Mouse (Mus musculus): ENCODE results near the gene Pappa. TPM values are rescaled to one million over a fixed set of nuclear protein-coding genes. Genes with fewer than 3 reads are reported as not detected.

The Pappa gene
- polyA plus RNA-seq, 1 experiment from 2014 or later: 0.80 TPM

DNA sequence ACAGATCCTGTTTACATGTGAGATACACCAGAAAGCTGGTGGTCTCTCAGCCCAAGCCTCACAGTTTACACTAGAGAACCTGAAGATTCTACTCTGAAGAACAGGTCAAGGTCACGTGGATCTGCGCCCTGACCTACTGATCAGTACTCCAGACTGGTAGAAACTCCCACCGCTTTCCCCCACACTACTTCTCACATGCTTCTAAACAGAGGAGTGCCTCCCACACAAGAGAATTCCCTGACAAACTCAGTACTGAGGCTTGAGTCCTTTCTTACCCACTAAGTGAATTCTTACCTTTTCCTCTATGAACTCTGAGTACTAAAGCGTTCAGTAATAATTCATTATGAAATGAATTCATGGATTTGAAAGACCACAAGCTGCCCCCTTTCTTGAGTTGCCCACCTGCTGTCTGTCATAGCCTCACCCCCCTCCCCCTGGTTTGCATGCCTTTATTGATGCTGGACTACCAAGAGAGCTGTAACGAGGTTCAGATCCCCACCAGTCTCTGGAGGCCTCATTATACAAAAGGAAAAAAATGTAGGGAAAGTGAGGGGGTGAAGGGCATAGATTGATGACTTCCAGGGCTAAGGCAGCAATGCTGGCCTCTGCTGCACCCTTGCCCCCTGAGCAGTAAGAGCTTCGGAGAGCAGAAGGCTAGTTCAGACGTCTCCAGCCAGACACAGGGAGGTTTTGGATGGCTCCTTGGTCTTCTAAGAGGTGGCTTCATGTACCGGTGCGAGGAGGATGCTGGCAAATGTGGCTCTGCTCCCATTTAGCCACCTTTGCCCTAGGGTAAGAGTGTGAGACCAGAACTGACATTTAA lies 204.7 kb downstream of the Pappa start:
- no peaks in the 10 kb centered on the region for H3K9me3 ChIP-seq (ENCODE audit: control insufficient read depth, low read length)
- H3K27me3 ChIP-seq (ENCODE audit: control insufficient read depth, insufficient read depth, low read length): no peaks in the 10 kb centered on the region
- H3K4me1 ChIP-seq (replicated peaks; ENCODE audit: control insufficient read depth, insufficient read depth, low read length): no peaks in the 10 kb centered on the region
- H3K36me3 ChIP-seq (replicated peaks; ENCODE audit: control insufficient read depth, insufficient read depth): no peaks in the 10 kb centered on the region
- no peak overlapping the region for H3K4me2 ChIP-seq (replicated peaks)
- DNase-seq (ENCODE audit: low spot score) (no peak), ATAC-seq (ENCODE audit: low FRiP score) (no peak)
- no peak overlapping the region for H3K27ac ChIP-seq
- WGBS: 66% methylated on average over 9 of the region's 9 CpGs
- H3K9ac ChIP-seq: no peak overlapping the region
- H3K4me3 ChIP-seq (replicated peaks; ENCODE audit: low read length): no peak overlapping the region

DNA sequence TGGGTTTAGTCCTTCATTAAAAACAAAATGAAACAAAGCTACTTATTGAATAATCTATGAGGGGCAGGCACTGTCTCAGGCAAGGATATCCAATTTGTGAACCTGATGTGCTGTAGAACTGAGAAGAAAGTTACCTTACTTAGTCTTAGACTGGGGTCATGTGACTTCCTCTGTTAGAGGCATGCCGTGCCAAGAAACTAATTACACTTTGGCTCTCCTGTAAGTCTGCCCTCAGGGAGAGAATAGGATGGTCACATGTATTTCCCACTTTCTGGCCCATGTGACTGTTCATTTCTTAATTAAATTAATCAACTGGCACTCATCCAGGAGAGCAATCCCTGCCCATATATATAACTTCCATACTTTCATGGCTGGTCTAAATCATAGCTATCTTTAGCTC lies 209.7 kb downstream of the Pappa start:
- no peak overlapping the region for H3K4me2 ChIP-seq (replicated peaks)
- WGBS: 36% methylated on average over 1 of the region's 1 CpGs
- H3K4me3 ChIP-seq (replicated peaks; ENCODE audit: low read length): no peak overlapping the region
- H3K4me1 ChIP-seq (replicated peaks; ENCODE audit: control insufficient read depth, insufficient read depth, low read length): no peaks in the 10 kb centered on the region
- no peaks in the 10 kb centered on the region for H3K9me3 ChIP-seq (ENCODE audit: control insufficient read depth, low read length)
- no peaks in the 10 kb centered on the region for H3K27me3 ChIP-seq (ENCODE audit: control insufficient read depth, insufficient read depth, low read length)
- DNase-seq (ENCODE audit: low spot score) (no peak), ATAC-seq (ENCODE audit: low FRiP score) (no peak)
- no peaks in the 10 kb centered on the region for H3K36me3 ChIP-seq (replicated peaks; ENCODE audit: control insufficient read depth, insufficient read depth)
- H3K9ac ChIP-seq: no peak overlapping the region
- H3K27ac ChIP-seq: no peak overlapping the region

DNA sequence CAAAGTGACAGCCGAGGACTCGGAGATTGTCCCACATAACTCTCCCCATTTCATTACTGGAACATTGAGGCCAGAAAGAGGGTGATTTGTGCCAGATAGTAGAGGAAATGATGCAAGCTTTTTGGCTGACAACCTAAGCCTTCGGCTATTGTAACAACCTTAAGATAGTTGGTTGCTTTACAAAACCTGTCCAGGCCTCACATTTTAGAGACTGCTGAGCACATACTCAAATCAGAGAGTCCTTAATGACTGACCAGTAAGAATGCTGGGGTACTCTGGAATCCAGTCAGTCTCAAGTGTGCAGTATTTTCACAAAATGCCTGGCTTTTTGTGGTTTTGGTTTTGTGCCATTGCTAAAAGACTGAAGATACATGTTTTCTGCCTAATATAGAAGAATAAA lies 217.8 kb downstream of the Pappa start:
- no peak for DNase-seq (ENCODE audit: low spot score)
- ATAC-seq (ENCODE audit: low FRiP score): no peak
- no peaks in the 10 kb centered on the region for H3K36me3 ChIP-seq (replicated peaks; ENCODE audit: control insufficient read depth, insufficient read depth)
- no peak overlapping the region for H3K27ac ChIP-seq
- no peak overlapping the region for H3K9ac ChIP-seq
- H3K27me3 ChIP-seq (ENCODE audit: control insufficient read depth, insufficient read depth, low read length): no peaks in the 10 kb centered on the region
- no peak overlapping the region for H3K4me2 ChIP-seq (replicated peaks)
- 93% methylated on average over 3 of the region's 3 CpGs for WGBS
- no peaks in the 10 kb centered on the region for H3K9me3 ChIP-seq (ENCODE audit: control insufficient read depth, low read length)
- no peak overlapping the region for H3K4me3 ChIP-seq (replicated peaks; ENCODE audit: low read length)
- no peaks in the 10 kb centered on the region for H3K4me1 ChIP-seq (replicated peaks; ENCODE audit: control insufficient read depth, insufficient read depth, low read length)

DNA sequence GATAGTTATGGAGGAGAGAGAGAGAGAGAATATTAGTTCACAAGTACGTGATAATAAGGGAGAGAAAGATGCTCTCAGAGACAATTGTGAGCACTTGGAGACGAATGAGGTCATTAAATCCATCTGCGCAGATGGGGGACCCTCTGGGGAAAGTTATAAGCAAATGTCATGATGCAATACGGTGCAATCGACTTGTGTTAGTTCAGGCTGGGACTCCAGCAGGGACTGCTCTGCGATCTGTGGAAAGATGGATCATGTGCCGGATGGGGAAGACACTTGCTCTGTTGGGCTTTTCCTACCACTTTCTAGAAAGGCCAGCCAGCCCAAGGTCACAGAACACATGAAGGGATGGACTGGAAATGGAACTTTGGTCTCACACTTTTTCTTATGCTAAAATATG lies 226.5 kb downstream of the Pappa start:
- DNase-seq (ENCODE audit: low spot score) (no peak), ATAC-seq (ENCODE audit: low FRiP score) (0 out of 2 replicates have a peak, but pooled peaks have one; percentile 64)
- Histone ChIP-seq H3K4me2 (replicated peaks) (no peak overlapping the region), H3K4me3 (replicated peaks; ENCODE audit: low read length) (no peak overlapping the region), H3K9ac (no peak overlapping the region), H3K9me3 (ENCODE audit: control insufficient read depth, low read length) (no peaks in the 10 kb centered on the region), H3K27me3 (ENCODE audit: control insufficient read depth, insufficient read depth, low read length) (no peaks in the 10 kb centered on the region), H3K36me3 (replicated peaks; ENCODE audit: control insufficient read depth, insufficient read depth) (no peaks in the 10 kb centered on the region), H3K27ac (no peak overlapping the region), H3K4me1 (replicated peaks; ENCODE audit: control insufficient read depth, insufficient read depth, low read length) (no peaks in the 10 kb centered on the region)
- 60% methylated on average over 7 of the region's 7 CpGs for WGBS

DNA sequence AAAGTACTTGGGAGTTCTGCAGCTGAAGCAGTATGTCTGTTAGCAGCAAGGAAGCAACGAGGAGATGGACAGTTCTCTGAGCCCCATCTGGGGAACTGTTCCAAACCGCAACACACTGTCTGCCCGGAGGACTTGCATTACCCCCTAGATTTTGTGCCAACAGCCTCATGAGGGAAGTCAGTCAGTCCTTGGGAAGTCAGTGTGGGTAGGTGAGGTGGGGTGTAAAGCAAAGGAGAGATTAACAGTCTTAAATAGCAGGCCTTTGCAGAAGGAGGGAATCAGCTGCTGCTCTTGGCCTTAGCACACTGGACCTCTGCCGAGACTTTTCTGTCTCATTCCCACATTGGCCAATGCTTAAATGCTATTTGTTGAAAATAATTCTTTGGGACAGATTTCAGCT lies 230.6 kb downstream of the Pappa start:
- Histone ChIP-seq H3K4me3 (replicated peaks; ENCODE audit: low read length) (no peak overlapping the region), H3K36me3 (replicated peaks; ENCODE audit: control insufficient read depth, insufficient read depth) (no peaks in the 10 kb centered on the region), H3K27ac (no peak overlapping the region), H3K4me1 (replicated peaks; ENCODE audit: control insufficient read depth, insufficient read depth, low read length) (no peaks in the 10 kb centered on the region), H3K27me3 (ENCODE audit: control insufficient read depth, insufficient read depth, low read length) (no peaks in the 10 kb centered on the region), H3K9me3 (ENCODE audit: control insufficient read depth, low read length) (no peaks in the 10 kb centered on the region), H3K9ac (no peak overlapping the region), H3K4me2 (replicated peaks) (no peak overlapping the region)
- ATAC-seq (ENCODE audit: low FRiP score) (no peak), DNase-seq (ENCODE audit: low spot score) (no peak)
- WGBS: 72% methylated on average over 4 of the region's 4 CpGs

DNA sequence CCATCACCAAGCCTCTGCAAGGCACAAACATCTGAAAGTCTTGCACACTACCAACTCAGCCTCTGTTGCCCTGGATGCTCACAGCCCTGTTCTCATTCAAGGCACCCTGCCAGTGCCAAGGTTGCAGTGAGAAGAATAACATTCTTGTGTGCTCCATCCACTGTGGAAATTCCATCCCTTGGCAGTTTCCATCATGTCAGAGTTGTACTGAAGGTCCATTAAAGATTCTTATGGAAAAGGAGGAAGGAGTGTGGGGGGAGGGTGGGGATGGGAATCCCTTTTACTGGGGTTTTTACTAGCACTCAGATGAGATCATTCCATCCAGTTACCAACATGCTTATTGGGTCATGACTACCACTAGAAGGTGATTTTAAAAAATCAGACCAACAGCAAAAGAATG lies 243.2 kb downstream of the Pappa start:
- no peaks in the 10 kb centered on the region for H3K36me3 ChIP-seq (replicated peaks; ENCODE audit: control insufficient read depth, insufficient read depth)
- ATAC-seq (ENCODE audit: low FRiP score): no peak
- H3K4me3 ChIP-seq (replicated peaks; ENCODE audit: low read length): no peak overlapping the region
- H3K27me3 ChIP-seq (ENCODE audit: control insufficient read depth, insufficient read depth, low read length): no peaks in the 10 kb centered on the region
- no peak overlapping the region for H3K9ac ChIP-seq
- no peak overlapping the region for H3K4me2 ChIP-seq (replicated peaks)
- DNase-seq (ENCODE audit: low spot score): no peak
- no peak overlapping the region for H3K27ac ChIP-seq
- 0 out of 2 replicates have a peak, but pooled peaks cover 6% of the 10 kb centered on the region for H3K4me1 ChIP-seq (replicated peaks; ENCODE audit: control insufficient read depth, insufficient read depth, low read length)
- no peaks in the 10 kb centered on the region for H3K9me3 ChIP-seq (ENCODE audit: control insufficient read depth, low read length)

DNA sequence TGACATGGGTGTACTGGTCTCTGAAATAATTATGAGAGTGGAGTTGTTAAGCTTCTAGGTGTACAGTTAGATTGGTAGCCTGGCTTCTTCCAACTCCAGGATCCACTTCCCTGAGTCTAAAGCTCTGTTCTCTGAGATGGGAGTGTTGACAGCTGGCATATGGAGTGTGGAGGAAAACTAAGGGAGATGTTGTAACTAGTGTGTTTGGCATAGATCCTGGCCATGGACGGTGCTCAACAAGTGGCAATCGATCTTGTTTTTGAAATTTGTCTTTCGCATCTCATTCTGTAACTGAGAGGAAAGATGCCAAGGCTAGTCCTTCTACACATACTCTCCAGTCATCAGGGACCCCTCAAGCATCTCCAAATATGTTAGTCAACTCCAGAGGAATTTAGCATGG lies 248.8 kb downstream of the Pappa start:
- Histone ChIP-seq H3K27ac (no peak overlapping the region), H3K4me1 (replicated peaks; ENCODE audit: control insufficient read depth, insufficient read depth, low read length) (no peaks in the 10 kb centered on the region), H3K9ac (no peak overlapping the region), H3K36me3 (replicated peaks; ENCODE audit: control insufficient read depth, insufficient read depth) (no peaks in the 10 kb centered on the region), H3K9me3 (ENCODE audit: control insufficient read depth, low read length) (no peaks in the 10 kb centered on the region), H3K4me3 (replicated peaks; ENCODE audit: low read length) (no peak overlapping the region), H3K4me2 (replicated peaks) (no peak overlapping the region), H3K27me3 (ENCODE audit: control insufficient read depth, insufficient read depth, low read length) (no peaks in the 10 kb centered on the region)
- WGBS: 94% methylated on average over 3 of the region's 3 CpGs
- ATAC-seq (ENCODE audit: low FRiP score) (no peak), DNase-seq (ENCODE audit: low spot score) (no peak)

DNA sequence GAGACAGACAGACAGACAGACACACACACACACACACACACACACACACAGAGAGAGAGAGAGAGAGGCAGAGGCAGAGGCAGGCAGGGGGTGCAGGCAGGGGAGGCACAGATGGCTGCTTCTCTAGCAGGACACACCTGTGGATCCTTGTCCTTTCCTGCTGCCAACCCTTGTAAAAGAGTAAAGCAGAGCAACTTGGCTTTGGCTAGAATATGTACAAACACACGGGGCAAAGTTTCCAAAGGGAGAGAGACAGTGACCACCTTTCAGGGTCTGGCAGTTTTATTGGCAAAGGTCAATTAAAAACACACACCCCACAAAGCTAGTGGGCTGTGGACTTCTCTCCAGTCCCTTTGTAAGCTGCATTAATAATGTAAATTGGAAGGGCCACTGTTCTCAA lies 249.9 kb downstream of the Pappa start:
- Histone ChIP-seq H3K9me3 (ENCODE audit: control insufficient read depth, low read length) (no peaks in the 10 kb centered on the region), H3K4me1 (replicated peaks; ENCODE audit: control insufficient read depth, insufficient read depth, low read length) (no peaks in the 10 kb centered on the region), H3K4me3 (replicated peaks; ENCODE audit: low read length) (no peak overlapping the region), H3K27me3 (ENCODE audit: control insufficient read depth, insufficient read depth, low read length) (no peaks in the 10 kb centered on the region), H3K4me2 (replicated peaks) (no peak overlapping the region), H3K27ac (no peak overlapping the region), H3K9ac (no peak overlapping the region), H3K36me3 (replicated peaks; ENCODE audit: control insufficient read depth, insufficient read depth) (no peaks in the 10 kb centered on the region)
- DNase-seq (ENCODE audit: low spot score): no peak
- 69% methylated on average over 1 of the region's 1 CpGs for WGBS
- ATAC-seq (ENCODE audit: low FRiP score): no peak

DNA sequence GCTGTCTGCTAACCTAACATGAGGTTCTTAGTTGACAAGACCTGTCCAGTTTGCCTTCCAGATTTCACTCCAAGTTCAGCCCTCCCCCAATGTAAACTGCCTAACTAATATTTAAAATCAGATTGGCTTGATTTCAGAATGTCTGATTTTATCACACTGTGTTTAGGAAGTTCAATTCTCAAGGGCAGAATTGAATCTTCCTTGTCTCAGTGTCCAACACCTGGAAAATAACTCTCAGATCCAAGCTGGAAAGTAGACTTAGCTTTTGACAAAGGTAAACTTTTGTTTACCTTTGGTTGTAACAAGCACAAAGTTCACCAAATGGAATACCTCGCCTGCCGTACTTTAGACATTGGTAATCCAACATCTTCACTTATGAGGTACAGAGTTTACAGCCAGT lies 252.6 kb downstream of the Pappa start:
- Histone ChIP-seq H3K4me3 (replicated peaks; ENCODE audit: low read length) (no peak overlapping the region), H3K9me3 (ENCODE audit: control insufficient read depth, low read length) (no peaks in the 10 kb centered on the region), H3K9ac (no peak overlapping the region), H3K36me3 (replicated peaks; ENCODE audit: control insufficient read depth, insufficient read depth) (no peaks in the 10 kb centered on the region), H3K27ac (no peak overlapping the region), H3K4me1 (replicated peaks; ENCODE audit: control insufficient read depth, insufficient read depth, low read length) (no peaks in the 10 kb centered on the region), H3K27me3 (ENCODE audit: control insufficient read depth, insufficient read depth, low read length) (no peaks in the 10 kb centered on the region), H3K4me2 (replicated peaks) (no peak overlapping the region)
- WGBS: 91% methylated on average over 2 of the region's 2 CpGs
- DNase-seq (ENCODE audit: low spot score) (no peak), ATAC-seq (ENCODE audit: low FRiP score) (no peak)

DNA sequence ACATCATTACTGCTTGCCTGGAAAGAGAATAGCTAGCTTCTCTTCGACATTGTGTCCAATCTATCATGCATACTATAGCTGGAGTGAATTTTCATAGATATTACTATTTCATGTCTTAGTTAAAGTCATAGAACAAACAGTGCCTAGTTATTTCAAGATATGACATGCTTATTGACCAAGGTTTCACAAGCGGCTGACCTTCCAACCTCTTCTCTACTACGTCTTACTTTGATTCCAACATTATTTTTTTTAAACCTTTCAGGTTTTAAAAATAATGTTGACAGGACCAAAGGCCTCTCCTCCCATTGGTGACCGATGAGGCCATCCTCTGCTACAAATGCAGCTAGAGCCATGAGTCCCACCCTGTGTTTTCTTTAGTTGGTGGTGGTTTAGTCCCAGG lies 255.5 kb downstream of the Pappa start:
- Histone ChIP-seq H3K9me3 (ENCODE audit: control insufficient read depth, low read length) (no peaks in the 10 kb centered on the region), H3K4me2 (replicated peaks) (no peak overlapping the region), H3K9ac (no peak overlapping the region), H3K4me3 (replicated peaks; ENCODE audit: low read length) (no peak overlapping the region), H3K27me3 (ENCODE audit: control insufficient read depth, insufficient read depth, low read length) (no peaks in the 10 kb centered on the region), H3K27ac (no peak overlapping the region), H3K36me3 (replicated peaks; ENCODE audit: control insufficient read depth, insufficient read depth) (no peaks in the 10 kb centered on the region), H3K4me1 (replicated peaks; ENCODE audit: control insufficient read depth, insufficient read depth, low read length) (no peaks in the 10 kb centered on the region)
- ATAC-seq (ENCODE audit: low FRiP score) (no peak), DNase-seq (ENCODE audit: low spot score) (no peak)
- WGBS: 95% methylated on average over 4 of the region's 4 CpGs

Measured in hindbrain, embryonic 14.5 days (tissue).